Mouse (Mus musculus): ENCODE results near the gene Il10ra.
A peak's percentile ranks its signal among the peaks of the same experiment; 100 is the strongest.

DNA sequence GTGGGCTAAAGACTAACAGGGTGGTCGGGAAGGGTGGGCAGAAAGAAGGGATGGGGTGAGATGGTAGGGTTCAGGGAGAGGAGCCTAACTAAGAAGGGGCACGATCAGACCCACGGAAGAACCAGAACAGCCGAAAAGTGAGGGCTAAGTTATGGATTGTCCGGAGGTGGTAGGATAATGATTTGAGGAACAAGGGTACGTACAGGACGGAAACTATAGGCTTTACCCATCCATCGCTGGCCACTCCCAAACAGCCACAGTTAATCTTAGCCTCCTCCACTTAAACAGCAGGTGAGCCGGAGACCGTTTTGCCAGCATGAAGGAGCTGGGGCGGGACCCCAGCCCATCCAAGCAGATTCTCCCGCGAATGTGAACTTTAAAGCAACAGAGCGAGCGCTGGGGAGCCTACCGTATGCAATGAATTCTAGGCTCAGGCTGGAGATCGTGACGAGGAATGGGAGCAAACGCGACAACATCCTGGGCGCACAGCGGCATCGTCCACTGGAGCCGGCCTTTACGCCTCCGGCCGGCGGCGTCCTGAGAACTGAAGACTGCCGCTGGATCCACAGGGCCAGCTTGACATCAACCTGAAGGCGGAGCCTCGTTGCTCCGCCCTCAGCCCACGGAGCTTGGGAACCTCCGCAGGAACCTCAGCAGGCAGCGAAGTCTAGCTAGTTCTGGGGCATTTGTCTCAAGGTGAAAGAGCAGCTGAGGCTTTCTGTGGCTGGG lies at the start of gene Il10ra:
- no peak for TF ChIP-seq CTCF (IDR thresholded peaks at IDR 0.05; ENCODE audit: extremely low read depth, insufficient read depth, low read length)
- TF ChIP-seq POLR2A (IDR thresholded peaks at IDR 0.05; ENCODE audit: extremely low read depth, insufficient read depth, low read length), result peak; percentile 54
